Mouse (Mus musculus) C2C12 (cell line): ENCODE measurements around the gene Ptpra.

Experiments used
- CTCF ChIP-seq: IDR thresholded peaks from one replicate; pipeline ENCODE4 v1.5.1; 2011; ENCODE audit not compliant: control insufficient read depth, insufficient read depth, insufficient read length
- USF1 ChIP-seq: IDR thresholded peaks from one replicate; pipeline ENCODE4 v1.6.1; 2011; ENCODE audit warnings: low read depth, mild to moderate bottlenecking, control low read depth, moderate library complexity

DNA sequence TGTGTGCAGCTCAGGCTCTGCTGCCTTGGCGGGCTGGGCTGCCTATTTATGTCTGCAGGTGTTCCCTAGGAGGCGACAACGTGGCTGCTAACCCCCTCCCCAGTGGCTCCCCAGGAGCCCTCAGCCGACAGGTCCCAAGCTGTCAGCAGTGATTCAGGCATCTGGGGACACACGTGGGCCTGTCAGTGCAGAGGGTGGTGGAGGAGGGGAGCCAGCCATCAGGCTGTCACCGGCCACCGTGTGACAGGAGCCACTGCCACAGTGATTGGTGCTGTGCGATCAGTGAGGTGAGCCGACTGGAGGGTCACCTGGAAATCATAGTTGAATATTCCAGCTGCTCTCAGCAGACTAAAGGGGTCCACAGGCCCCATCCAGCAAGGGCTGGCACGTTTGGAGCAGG is 132.5 kb downstream of the Ptpra start, which contains the start of gene Avp:
- TF ChIP-seq USF1 (no peak), CTCF (no peak)
